Mouse (Mus musculus) stomach, postnatal 0 days (tissue): ENCODE measurements around the gene Gpsm1.

Experiments
- CTCF ChIP-seq: IDR thresholded peaks from 2 replicates; pipeline ENCODE4 v1.5.1; 2016; ENCODE audit warnings: antibody characterized with exemption, low read depth, mild to moderate bottlenecking, moderate library complexity
- EP300 ChIP-seq: optimal IDR thresholded peaks from 2 replicates; pipeline ENCODE3; 2016; ENCODE audit warnings: antibody characterized with exemption

DNA sequence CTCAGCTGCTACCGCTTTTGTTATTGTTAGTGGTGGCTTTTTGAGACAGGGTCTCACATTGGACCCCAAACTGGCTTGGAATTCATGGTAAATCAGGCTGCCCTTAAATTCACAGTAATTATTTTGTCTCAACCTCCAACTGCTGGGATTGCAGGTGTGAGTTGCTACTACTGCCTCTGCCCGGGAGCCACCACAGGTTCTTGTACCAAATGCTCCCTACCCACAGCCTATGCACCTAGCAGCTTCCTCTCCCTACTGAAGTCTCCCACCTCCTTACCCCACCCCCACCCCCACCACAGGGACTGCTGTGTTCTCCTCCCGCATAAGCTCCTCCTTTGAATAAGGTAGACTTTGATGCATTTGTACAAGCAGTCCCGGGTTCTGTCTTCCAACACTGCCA, 40.9 kb downstream of the Gpsm1 start:
- TF ChIP-seq CTCF (no peak), EP300 (no peak)
